Mouse (Mus musculus) mature B cell (primary cell): Measurements from ENCODE around the gene H2afx.
"Not testable (repeated sequence)": the region's sequence is repeated elsewhere in the genome, so short reads cannot be mapped to it uniquely, and the experiment has no call there.

Source experiments
- in situ Hi-C: fragments of 300-500 bp; cut with MboI; formaldehyde crosslinking; loops from 2 replicates; pipeline ENCODE4 v1.14.3; 2019

Gene H2afx

GRCm38 (mm10) chr9:44337436-44338169, 3.1 kb downstream of the H2afx start:
- in situ Hi-C loops, result no loop called here

- in situ Hi-C loops, result no loop called here
Measured at GRCm38 (mm10) chr9:44338574-44338973, 4.1 kb downstream of the H2afx start.

GRCm38 (mm10) chr9:44341487-44341886, 7.0 kb downstream of the H2afx start:
- in situ Hi-C loops, result loop anchor here (5.0 kb wide), 2 partner anchors 39 to 46 kb away; no protein-coding TSS in a partner anchor

GRCm38 (mm10) chr9:44342173-44342572, 7.7 kb downstream of the H2afx start:
- in situ Hi-C loops, result loop anchor here (5.0 kb wide), 2 partner anchors 40 to 45 kb away; no protein-coding TSS in a partner anchor

- in situ Hi-C loops, result loop anchor here (5.0 kb wide), 2 partner anchors 40 to 45 kb away; no protein-coding TSS in a partner anchor
Measured at GRCm38 (mm10) chr9:44342605-44343004, 8.1 kb downstream of the H2afx start.

- in situ Hi-C loops, result loop anchor here (5.0 kb wide), 2 partner anchors 41 to 44 kb away; no protein-coding TSS in a partner anchor
Measured at GRCm38 (mm10) chr9:44343290-44343689, 8.8 kb downstream of the H2afx start.

- in situ Hi-C loops, result loop anchor here (5.0 kb wide), 2 partner anchors 42 to 43 kb away; no protein-coding TSS in a partner anchor
Measured at GRCm38 (mm10) chr9:44343781-44344421, 9.4 kb downstream of the H2afx start, which contains the start of gene Hmbs. Hmbs (minus strand) TSS chr9:44344228.

- in situ Hi-C loops, result no loop called here
Measured at GRCm38 (mm10) chr9:44345570-44346433, 11.3 kb downstream of the H2afx start.

GRCm38 (mm10) chr9:44347166-44347565, 12.7 kb downstream of the H2afx start:
- in situ Hi-C loops, result no loop called here

GRCm38 (mm10) chr9:44347621-44348020, 13.1 kb downstream of the H2afx start:
- in situ Hi-C loops, result no loop called here

- in situ Hi-C loops, result no loop called here
Measured at GRCm38 (mm10) chr9:44348546-44348945, 14.1 kb downstream of the H2afx start.

- in situ Hi-C loops, result no loop called here
Measured at GRCm38 (mm10) chr9:44351396-44351795, 16.9 kb downstream of the H2afx start.

GRCm38 (mm10) chr9:44352337-44352736, 17.8 kb downstream of the H2afx start:
- in situ Hi-C loops, result no loop called here

GRCm38 (mm10) chr9:44353142-44353541, 18.6 kb downstream of the H2afx start:
- in situ Hi-C loops, result no loop called here

- in situ Hi-C loops, result no loop called here
Measured at GRCm38 (mm10) chr9:44357207-44357606, 22.7 kb downstream of the H2afx start.

- in situ Hi-C loops, result no loop called here
Measured at GRCm38 (mm10) chr9:44361190-44361917, 26.9 kb downstream of the H2afx start, which contains the start of gene Vps11. Vps11 (minus strand) TSS chr9:44361670.

GRCm38 (mm10) chr9:44361931-44362330, 27.4 kb downstream of the H2afx start:
- in situ Hi-C loops, result not testable (repeated sequence)

GRCm38 (mm10) chr9:44364480-44364879, 30.0 kb downstream of the H2afx start:
- in situ Hi-C loops, result no loop called here

- in situ Hi-C loops, result no loop called here
Measured at GRCm38 (mm10) chr9:44373386-44373785, 38.9 kb downstream of the H2afx start.

- in situ Hi-C loops, result no loop called here
Measured at GRCm38 (mm10) chr9:44376141-44376540, 41.6 kb downstream of the H2afx start.

- in situ Hi-C loops, result not testable (repeated sequence)
Measured at GRCm38 (mm10) chr9:44377335-44377734, 42.8 kb downstream of the H2afx start.
